Mouse (Mus musculus): Measurements from ENCODE around the gene Apobec3. TPM values are rescaled to one million over a fixed set of nuclear protein-coding genes. Genes with fewer than 3 reads are reported as not detected.

Apobec3 gene
- total RNA-seq, 2 experiments from 2014 or later, result 4.4 to 4.7 TPM

DNA sequence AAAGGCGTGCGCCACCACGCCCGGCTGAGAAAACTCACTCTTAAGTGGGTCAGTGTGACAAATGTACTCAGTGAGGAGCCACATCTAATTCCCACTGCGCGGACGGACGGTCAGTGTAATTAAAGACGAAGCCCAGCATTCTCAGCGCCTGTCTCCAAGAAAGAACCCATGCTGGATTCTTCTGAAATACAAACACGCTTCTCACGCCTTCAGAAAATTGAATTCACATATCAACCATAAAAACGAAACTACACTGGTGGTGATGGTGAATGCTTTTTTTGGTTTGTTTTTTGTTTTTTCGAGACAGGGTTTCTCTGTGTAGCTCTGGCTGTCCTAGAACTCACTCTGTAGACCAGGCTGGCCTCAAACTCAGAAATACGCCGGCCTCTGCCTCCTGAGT, 48.5 kb downstream of the Apobec3 start:
- intact Hi-C loops (cut with DNase I), result no loop called here
- no peak for DNase-seq (ENCODE audit: extremely low spot score in 1 of 2, low spot score in 2 of 2)

DNA sequence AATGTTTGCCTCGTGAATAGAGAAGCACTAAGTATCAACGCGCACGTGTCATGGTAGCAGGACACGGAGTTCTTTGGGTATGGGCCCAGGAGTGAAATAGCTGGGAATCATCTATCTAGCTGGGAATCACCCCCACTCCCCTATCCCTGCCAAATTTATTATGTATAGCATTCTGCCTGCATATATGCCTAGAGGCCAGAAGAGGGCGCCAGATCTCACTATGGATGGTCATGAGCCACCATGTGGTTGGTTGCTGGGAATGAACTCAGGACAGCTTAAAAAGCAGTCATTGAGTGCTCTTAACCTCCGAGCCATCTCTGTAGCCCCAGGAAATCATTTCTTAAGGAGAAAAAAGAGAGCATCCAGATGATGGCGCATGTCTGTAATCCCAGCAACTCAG, 49.5 kb downstream of the Apobec3 start:
- DNase-seq (ENCODE audit: extremely low spot score in 1 of 2, low spot score in 2 of 2), result no peak
- intact Hi-C loops (cut with DNase I), result no loop called here

DNA sequence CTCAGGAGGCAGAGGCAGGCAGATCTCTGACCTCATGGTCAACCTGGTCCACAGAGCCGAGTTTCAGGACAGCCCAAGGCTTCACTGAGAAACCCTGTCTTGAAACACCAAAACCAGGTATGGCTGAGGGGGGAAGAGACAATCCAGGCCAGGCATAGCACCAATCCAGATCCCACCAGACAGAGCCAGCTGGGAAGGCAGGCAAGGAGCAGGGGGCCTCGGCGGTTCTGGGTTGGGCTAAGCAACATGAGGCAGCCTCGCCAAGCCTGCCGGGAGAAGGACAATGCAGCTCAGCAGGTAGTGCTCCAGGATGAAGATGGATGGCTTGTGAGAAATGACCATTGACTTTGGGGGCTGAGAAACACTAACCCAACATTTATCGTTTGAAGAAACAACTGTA, 51.1 kb downstream of the Apobec3 start:
- intact Hi-C loops (cut with DNase I), result no loop called here
- no peak for DNase-seq (ENCODE audit: extremely low spot score in 1 of 2, low spot score in 2 of 2)

GRCm38 (mm10) chr15:79943584-79943983, 52.1 kb downstream of the Apobec3 start:
- intact Hi-C loops (cut with DNase I), result no loop called here
- DNase-seq (ENCODE audit: extremely low spot score in 1 of 2, low spot score in 2 of 2), result no peak

DNA sequence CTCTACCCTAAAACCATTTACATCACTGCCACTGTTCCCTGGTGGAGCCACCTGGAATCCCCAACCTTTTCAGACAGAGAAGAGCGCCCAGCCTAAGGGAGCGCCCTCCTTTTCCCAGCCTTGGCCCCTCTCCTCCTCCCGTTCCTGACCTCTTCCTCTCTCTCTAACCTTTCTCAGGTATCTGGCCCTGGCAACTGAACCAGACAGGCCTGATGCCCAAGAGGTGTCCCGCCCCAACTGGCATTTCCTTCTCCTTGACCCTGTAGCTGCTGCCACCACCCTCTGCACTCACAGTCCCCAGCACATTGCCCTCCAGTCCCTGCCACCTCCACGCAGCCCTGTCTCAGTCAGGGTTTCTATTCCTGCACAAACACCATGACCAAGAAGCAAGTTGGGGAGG, 53.5 kb downstream of the Apobec3 start:
- DNase-seq (ENCODE audit: extremely low spot score in 1 of 2, low spot score in 2 of 2), result no peak
- intact Hi-C loops (cut with DNase I), result loop anchor here (5.0 kb wide), 1 partner anchor 67 kb away; the partner anchor contains the start of gene Pdgfb

- intact Hi-C loops (cut with DNase I), result loop anchor here (2.0 to 5.0 kb wide), 2 partner anchors 66 to 131 kb away; partner anchors contain the start of gene Pdgfb
- peak; percentile 81 to 90 for DNase-seq (ENCODE audit: extremely low spot score in 1 of 2, low spot score in 2 of 2)
Measured at GRCm38 (mm10) chr15:79946022-79946421, 54.6 kb downstream of the Apobec3 start.

GRCm38 (mm10) chr15:79946790-79947189, 55.3 kb downstream of the Apobec3 start:
- peak in 1 of 2 experiments; percentile 49 for DNase-seq (ENCODE audit: extremely low spot score in 1 of 2, low spot score in 2 of 2)
- intact Hi-C loops (cut with DNase I), result loop anchor here (2.0 to 5.0 kb wide), 2 partner anchors 66 to 130 kb away; partner anchors contain the start of gene Pdgfb

DNA sequence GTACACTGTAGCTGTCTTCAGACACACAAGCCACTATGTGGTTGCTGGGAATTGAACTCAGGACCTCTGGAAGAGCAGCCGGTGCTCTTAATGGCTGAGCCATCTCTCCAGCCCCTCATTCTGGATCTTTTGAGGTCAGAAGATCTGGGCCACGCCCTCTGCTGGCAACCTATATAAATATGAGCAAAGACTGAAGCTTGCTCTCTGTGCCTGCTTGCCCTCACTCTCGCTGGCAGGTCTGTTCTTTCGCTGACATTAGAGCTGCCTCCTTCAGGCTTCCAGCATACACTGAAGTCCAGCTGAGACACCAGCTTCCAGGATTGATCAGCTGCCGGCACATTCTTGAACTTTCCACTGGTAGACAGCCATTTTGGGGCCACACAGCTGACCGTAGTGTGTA, 56.2 kb downstream of the Apobec3 start:
- DNase-seq (ENCODE audit: extremely low spot score in 1 of 2, low spot score in 2 of 2), result no peak
- intact Hi-C loops (cut with DNase I), result loop anchor here (2.0 to 5.0 kb wide), 2 partner anchors 65 to 129 kb away; partner anchors contain the start of gene Pdgfb

DNA sequence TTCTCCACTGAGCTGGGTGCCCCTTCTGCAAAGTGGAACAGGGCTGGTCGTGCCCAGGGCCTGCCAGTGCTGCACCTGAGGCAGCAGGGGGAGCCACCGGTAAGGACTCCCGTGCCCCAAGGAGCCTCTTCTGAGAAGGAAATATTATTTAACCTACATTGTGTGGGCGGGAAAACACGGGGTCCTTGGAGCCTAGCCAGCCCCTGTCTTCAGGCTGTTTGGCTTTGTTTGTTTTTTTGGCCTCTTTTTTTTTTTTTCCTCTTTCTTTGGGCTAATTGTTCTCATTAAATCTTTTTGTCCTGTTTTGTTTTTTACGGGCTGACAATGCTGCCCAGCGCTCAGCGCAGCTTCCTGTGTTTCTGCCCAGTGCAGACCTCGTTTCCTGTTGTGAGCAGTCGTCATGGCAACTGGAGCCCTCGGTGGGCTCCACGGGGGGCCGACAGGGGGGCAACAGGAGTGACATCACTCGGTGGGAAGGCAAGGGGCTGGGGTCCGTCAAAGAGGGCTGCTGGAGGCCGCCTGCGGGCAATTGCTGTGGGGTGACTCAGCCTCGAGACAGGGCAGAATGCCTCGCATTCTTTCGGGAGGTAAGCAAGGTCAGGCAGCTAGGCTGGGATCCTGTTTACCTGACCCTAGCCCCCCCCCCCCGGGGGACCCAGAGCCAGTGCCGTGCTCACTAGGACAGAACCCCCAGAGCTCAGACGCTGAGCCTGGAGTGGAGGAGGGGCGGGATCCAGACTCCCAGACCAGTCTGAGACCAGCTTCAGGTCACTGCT, 59.0 kb downstream of the Apobec3 start:
- peak in 1 of 2 experiments; percentile 87 for DNase-seq (ENCODE audit: extremely low spot score in 1 of 2, low spot score in 2 of 2)
- intact Hi-C loops (cut with DNase I), result no loop called here

DNA sequence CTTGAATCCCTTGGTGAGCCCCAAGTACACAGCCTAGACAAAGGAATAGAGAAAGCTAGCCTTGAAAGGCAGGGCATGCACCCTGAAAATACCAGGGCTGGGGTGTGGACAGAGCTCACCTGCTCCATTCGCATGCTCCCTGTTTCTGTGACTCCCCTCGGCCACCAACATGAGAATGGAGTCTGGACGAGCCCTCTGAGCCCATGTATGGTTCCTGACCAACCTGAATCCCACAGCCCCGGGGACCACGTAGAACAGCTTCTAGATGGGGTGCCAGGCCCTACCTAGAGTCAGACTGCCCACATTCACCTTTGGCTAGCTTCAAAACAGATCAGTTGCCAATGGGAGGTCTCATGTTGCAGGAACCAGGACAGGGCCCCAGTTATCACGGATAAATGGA, 59.8 kb downstream of the Apobec3 start:
- no peak for DNase-seq (ENCODE audit: extremely low spot score in 1 of 2, low spot score in 2 of 2)
- intact Hi-C loops (cut with DNase I), result no loop called here

- intact Hi-C loops (cut with DNase I), result no loop called here
- peak in 1 of 2 experiments; percentile 76 for DNase-seq (ENCODE audit: extremely low spot score in 1 of 2, low spot score in 2 of 2)
Measured at GRCm38 (mm10) chr15:79951730-79952503, 60.5 kb downstream of the Apobec3 start.

- peak in 1 of 2 experiments; percentile 53 for DNase-seq (ENCODE audit: extremely low spot score in 1 of 2, low spot score in 2 of 2)
- intact Hi-C loops (cut with DNase I), result no loop called here
Measured at GRCm38 (mm10) chr15:79952504-79953231, 61.2 kb downstream of the Apobec3 start.

DNA sequence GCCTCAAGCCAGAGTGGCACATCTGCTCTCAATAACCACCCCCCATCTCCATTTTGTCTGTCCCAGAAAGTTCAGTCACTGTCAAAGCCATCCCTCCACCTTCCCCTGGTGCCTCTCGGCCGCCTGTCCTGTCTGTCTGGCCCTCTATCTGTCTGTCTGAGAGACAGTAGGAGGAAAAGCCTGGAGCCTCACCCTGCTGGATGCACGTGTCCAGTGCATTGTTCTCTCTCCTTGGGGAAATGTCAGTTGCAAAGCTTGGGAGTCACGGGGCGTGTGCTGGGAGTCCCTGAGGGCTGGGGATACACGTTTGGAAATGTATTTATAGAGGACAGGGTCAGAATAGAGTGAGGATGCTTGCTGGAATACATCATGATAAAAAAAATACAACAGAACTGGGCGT, 62.0 kb downstream of the Apobec3 start:
- intact Hi-C loops (cut with DNase I), result no loop called here
- no peak for DNase-seq (ENCODE audit: extremely low spot score in 1 of 2, low spot score in 2 of 2)

DNA sequence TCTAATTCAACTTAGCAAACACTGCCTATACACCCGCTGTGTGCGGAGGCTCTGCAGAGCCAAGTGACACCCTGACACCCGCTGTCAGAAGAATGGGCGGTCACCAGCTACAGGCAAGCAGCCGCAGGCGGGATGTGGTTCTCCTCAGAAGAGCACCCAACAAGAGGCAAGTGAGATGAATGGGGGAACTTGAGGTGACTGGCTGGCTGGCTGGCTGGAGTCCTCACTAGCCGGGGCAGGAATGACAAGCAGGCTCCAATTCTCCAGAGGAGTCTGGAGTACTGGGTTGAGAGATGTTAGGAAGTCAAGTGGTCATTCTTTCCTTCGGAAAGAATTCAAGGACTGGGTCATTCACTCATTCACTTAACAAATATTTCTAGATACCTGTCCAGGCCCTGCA, 65.1 kb downstream of the Apobec3 start:
- intact Hi-C loops (cut with DNase I), result no loop called here
- no peak for DNase-seq (ENCODE audit: extremely low spot score in 1 of 2, low spot score in 2 of 2)

GRCm38 (mm10) chr15:79958418-79958817, 67.0 kb downstream of the Apobec3 start:
- no peak for DNase-seq (ENCODE audit: extremely low spot score in 1 of 2, low spot score in 2 of 2)
- intact Hi-C loops (cut with DNase I), result no loop called here

- intact Hi-C loops (cut with DNase I), result no loop called here
- DNase-seq (ENCODE audit: extremely low spot score in 1 of 2, low spot score in 2 of 2), result peak in 1 of 2 experiments; percentile 52
Measured at GRCm38 (mm10) chr15:79961366-79961921, 70.0 kb downstream of the Apobec3 start.

DNA sequence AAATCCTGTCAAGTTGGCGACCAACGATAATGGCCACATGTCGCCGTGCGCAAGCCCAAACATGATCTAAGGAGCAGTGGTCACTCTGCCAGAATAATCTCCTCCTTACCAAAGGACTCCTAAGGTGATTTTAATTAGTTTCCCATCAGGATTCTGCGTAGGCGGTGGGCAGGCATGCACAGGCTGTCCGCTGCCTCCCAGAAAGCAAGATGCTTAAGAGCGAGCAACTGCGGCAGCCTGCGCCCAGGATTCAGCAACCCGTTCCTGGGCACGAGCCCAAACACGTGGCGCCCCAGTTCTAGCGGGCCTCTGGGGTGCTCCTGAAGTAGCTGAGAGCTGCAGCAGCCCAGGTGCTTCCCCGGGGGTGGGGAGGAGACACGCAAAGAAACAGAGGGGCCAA, 71.2 kb downstream of the Apobec3 start:
- intact Hi-C loops (cut with DNase I), result no loop called here
- peak in 1 of 2 experiments; percentile 55 for DNase-seq (ENCODE audit: extremely low spot score in 1 of 2, low spot score in 2 of 2)

- intact Hi-C loops (cut with DNase I), result no loop called here
- DNase-seq (ENCODE audit: extremely low spot score in 1 of 2, low spot score in 2 of 2), result no peak
Measured at GRCm38 (mm10) chr15:79964376-79964775, 72.9 kb downstream of the Apobec3 start.

Measured in left cerebral cortex, postnatal 10 days (tissue).